Mouse (Mus musculus): Measurements from ENCODE around the gene Gak. TPM values are rescaled to one million over a fixed set of nuclear protein-coding genes. Genes with fewer than 3 reads are reported as not detected.
A peak's percentile ranks its signal among the peaks of the same experiment; 100 is the strongest.

The Gak gene
- polyA plus RNA-seq, 1 experiment from 2014 or later: 56.4 TPM

- Histone ChIP-seq H3K4me1 (peaks cover 19% of the 10 kb centered on the region), H3K4me2 (replicated peaks) (peak overlapping the region; percentile 64), H3K4me3 (peak overlapping the region; percentile 52), H3K9ac (replicated peaks) (peak overlapping the region; percentile 60), H3K9me3 (no peaks in the 10 kb centered on the region), H3K36me3 (peaks cover 11% of the 10 kb centered on the region; the same call in 1 of the 2 replicates), H3K27me3 (peaks cover 5% of the 10 kb centered on the region; the same call in 1 of the 2 replicates), H3K27ac (replicated peaks) (peak overlapping the region; percentile 86)
- 16% methylated on average over 3 of the region's 3 CpGs for WGBS
- ATAC-seq (replicated peaks): no peak; the same call in 1 of the 2 replicates
These were observed 38.9 kb upstream of the Gak start for GRCm38 (mm10) chr5:108668387-108668932.

- no peaks in the 10 kb centered on the region for H3K9me3 ChIP-seq
- H3K4me2 ChIP-seq (replicated peaks): no peak overlapping the region
- H3K27ac ChIP-seq (replicated peaks): no peak overlapping the region
- peaks cover 7% of the 10 kb centered on the region; the same call in 1 of the 2 replicates for H3K36me3 ChIP-seq
- H3K4me3 ChIP-seq: no peak overlapping the region
- H3K4me1 ChIP-seq: peaks cover 19% of the 10 kb centered on the region
- 90% methylated on average over 2 of the region's 2 CpGs for WGBS
- H3K27me3 ChIP-seq: peaks cover 5% of the 10 kb centered on the region; the same call in 1 of the 2 replicates
- ATAC-seq (replicated peaks): no peak
- no peak overlapping the region for H3K9ac ChIP-seq (replicated peaks)
These were observed 37.8 kb upstream of the Gak start for GRCm38 (mm10) chr5:108667370-108667769.

GRCm38 (mm10) chr5:108665066-108665465 lies 35.5 kb upstream of the Gak start:
- 42% methylated on average over 3 of the region's 3 CpGs for WGBS
- Histone ChIP-seq H3K9ac (replicated peaks) (no peak overlapping the region), H3K4me1 (peaks cover 22% of the 10 kb centered on the region), H3K27me3 (peaks cover 5% of the 10 kb centered on the region; the same call in 1 of the 2 replicates), H3K36me3 (no peaks in the 10 kb centered on the region), H3K4me3 (no peak overlapping the region), H3K9me3 (no peaks in the 10 kb centered on the region), H3K4me2 (replicated peaks) (no peak overlapping the region), H3K27ac (replicated peaks) (no peak overlapping the region)
- no peak for ATAC-seq (replicated peaks)

GRCm38 (mm10) chr5:108662772-108663171 lies 33.2 kb upstream of the Gak start:
- no peak overlapping the region for H3K4me3 ChIP-seq
- 88% methylated on average over 4 of the region's 4 CpGs for WGBS
- ATAC-seq (replicated peaks): no peak
- no peak overlapping the region for H3K4me2 ChIP-seq (replicated peaks)
- H3K27ac ChIP-seq (replicated peaks): no peak overlapping the region
- H3K9me3 ChIP-seq: no peaks in the 10 kb centered on the region
- H3K36me3 ChIP-seq: no peaks in the 10 kb centered on the region
- peaks cover 5% of the 10 kb centered on the region; the same call in 1 of the 2 replicates for H3K27me3 ChIP-seq
- H3K4me1 ChIP-seq: peaks cover 27% of the 10 kb centered on the region
- no peak overlapping the region for H3K9ac ChIP-seq (replicated peaks)

GRCm38 (mm10) chr5:108660632-108661268 lies 31.2 kb upstream of the Gak start:
- Histone ChIP-seq H3K9me3 (no peaks in the 10 kb centered on the region), H3K36me3 (peaks cover 12% of the 10 kb centered on the region), H3K4me3 (peak overlapping the region; percentile 58), H3K4me2 (replicated peaks) (peak overlapping the region; percentile 90), H3K9ac (replicated peaks) (peak overlapping the region; percentile 86), H3K27ac (replicated peaks) (no peak overlapping the region), H3K4me1 (peaks cover 27% of the 10 kb centered on the region), H3K27me3 (peaks cover 5% of the 10 kb centered on the region; the same call in 1 of the 2 replicates)
- 16% methylated on average over 36 of the region's 36 CpGs for WGBS
- peak; percentile 98 for ATAC-seq (replicated peaks)

GRCm38 (mm10) chr5:108659698-108660631 lies 30.4 kb upstream of the Gak start, which contains the start of gene Idua:
Gene Idua, plus strand, starts transcription at chr5:108660331.
- no peaks in the 10 kb centered on the region for H3K9me3 ChIP-seq
- peaks cover 5% of the 10 kb centered on the region; the same call in 1 of the 2 replicates for H3K27me3 ChIP-seq
- H3K9ac ChIP-seq (replicated peaks): peak within 1 kb of the TSS; percentile 86
- peak; percentile 63 for ATAC-seq (replicated peaks)
- peaks cover 18% of the 10 kb centered on the region for H3K36me3 ChIP-seq
- 10% methylated on average over 24 of the region's 24 CpGs for WGBS
- H3K27ac ChIP-seq (replicated peaks): no peak within 1 kb of the TSS
- peak within 1 kb of the TSS; percentile 58 for H3K4me3 ChIP-seq
- peaks cover 27% of the 10 kb centered on the region for H3K4me1 ChIP-seq
- H3K4me2 ChIP-seq (replicated peaks): peak within 1 kb of the TSS; percentile 90

GRCm38 (mm10) chr5:108658611-108659010 lies 29.1 kb upstream of the Gak start:
- Histone ChIP-seq H3K4me1 (peaks cover 27% of the 10 kb centered on the region), H3K9me3 (no peaks in the 10 kb centered on the region), H3K4me3 (no peak overlapping the region), H3K4me2 (replicated peaks) (no peak overlapping the region), H3K27ac (replicated peaks) (no peak overlapping the region), H3K27me3 (no peaks in the 10 kb centered on the region), H3K36me3 (peaks cover 30% of the 10 kb centered on the region), H3K9ac (replicated peaks) (no peak overlapping the region)
- WGBS: 92% methylated on average over 1 of the region's 1 CpGs
- no peak for ATAC-seq (replicated peaks)

- Histone ChIP-seq H3K4me2 (replicated peaks) (no peak overlapping the region), H3K9ac (replicated peaks) (no peak overlapping the region), H3K9me3 (no peaks in the 10 kb centered on the region), H3K4me1 (peaks cover 27% of the 10 kb centered on the region), H3K27ac (replicated peaks) (no peak overlapping the region), H3K4me3 (no peak overlapping the region), H3K36me3 (peaks cover 43% of the 10 kb centered on the region), H3K27me3 (no peaks in the 10 kb centered on the region)
- WGBS: 80% methylated on average over 5 of the region's 5 CpGs
- ATAC-seq (replicated peaks): no peak
These were observed 27.9 kb upstream of the Gak start for GRCm38 (mm10) chr5:108657406-108657805.

GRCm38 (mm10) chr5:108655891-108656650 lies 26.5 kb upstream of the Gak start:
- Histone ChIP-seq H3K9ac (replicated peaks) (no peak overlapping the region), H3K27me3 (no peaks in the 10 kb centered on the region), H3K4me3 (no peak overlapping the region), H3K4me1 (peaks cover 25% of the 10 kb centered on the region), H3K4me2 (replicated peaks) (no peak overlapping the region), H3K9me3 (no peaks in the 10 kb centered on the region), H3K27ac (replicated peaks) (no peak overlapping the region), H3K36me3 (peaks cover 43% of the 10 kb centered on the region)
- no peak for ATAC-seq (replicated peaks)
- WGBS: 90% methylated on average over 15 of the region's 15 CpGs

- no peak for ATAC-seq (replicated peaks)
- H3K9ac ChIP-seq (replicated peaks): no peak overlapping the region
These were observed 25.8 kb upstream of the Gak start for GRCm38 (mm10) chr5:108655381-108655780.

GRCm38 (mm10) chr5:108654444-108654990 lies 25.0 kb upstream of the Gak start:
- H3K9ac ChIP-seq (replicated peaks): no peak overlapping the region
- no peak overlapping the region for H3K4me2 ChIP-seq (replicated peaks)
- no peaks in the 10 kb centered on the region for H3K27me3 ChIP-seq
- no peaks in the 10 kb centered on the region for H3K9me3 ChIP-seq
- no peak overlapping the region for H3K4me3 ChIP-seq
- H3K36me3 ChIP-seq: peaks cover 49% of the 10 kb centered on the region
- no peak overlapping the region for H3K27ac ChIP-seq (replicated peaks)
- peaks cover 14% of the 10 kb centered on the region for H3K4me1 ChIP-seq
- 93% methylated on average over 10 of the region's 10 CpGs for WGBS
- ATAC-seq (replicated peaks): no peak

More at GRCm38 (mm10) chr5:108655381-108655780, 25.8 kb upstream of the Gak start:
- Histone ChIP-seq H3K4me3 (no peak overlapping the region), H3K27me3 (no peaks in the 10 kb centered on the region), H3K4me1 (peaks cover 22% of the 10 kb centered on the region), H3K27ac (replicated peaks) (no peak overlapping the region), H3K36me3 (peaks cover 43% of the 10 kb centered on the region), H3K4me2 (replicated peaks) (no peak overlapping the region), H3K9me3 (no peaks in the 10 kb centered on the region)
- WGBS: 95% methylated on average over 9 of the region's 9 CpGs

Measured in forebrain, embryonic 15.5 days (tissue).